Comparison of ENCODE assay signal across 8 mouse cellular contexts in the genomic region with DNA sequence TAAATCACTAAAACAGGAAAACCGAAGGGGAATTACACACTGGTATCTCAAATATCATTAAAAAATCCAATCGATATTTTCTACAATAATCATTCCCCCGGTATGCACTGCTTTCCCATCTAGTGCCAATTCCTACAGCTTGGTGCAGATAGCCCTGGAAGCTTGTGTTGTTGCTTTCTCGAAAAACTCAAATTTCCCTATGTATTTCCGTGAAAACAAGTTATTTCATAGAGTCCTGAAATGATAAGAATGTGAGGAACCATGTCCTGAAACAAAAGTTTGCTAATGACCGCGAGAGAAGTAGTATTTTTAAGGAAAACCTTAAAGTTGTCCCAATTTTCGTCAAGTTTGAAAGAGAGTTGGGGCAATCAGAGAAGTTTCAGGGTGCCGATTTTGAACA. TPM values are rescaled to one million over a fixed set of nuclear protein-coding genes. Genes with fewer than 3 reads are reported as not detected.
DNase-seq lines count a peak whose midpoint lies in the region; ATAC-seq and TF ChIP-seq lines count a peak whose summit lies in the region.

No protein-coding gene starts in this region.

- 27% methylated on average over 9 of the region's 9 CpGs for WGBS in spleen, adult 2 months
- WGBS in liver, embryonic 13.5 days (ENCODE audit: insufficient replicate concordance), result 19% methylated on average over 9 of the region's 9 CpGs

- no peaks in the 10 kb centered on the region for H3K9me3 ChIP-seq in liver, embryonic 13.5 days (replicated peaks)

- no peaks in the 10 kb centered on the region for H3K36me3 ChIP-seq in spleen, adult 2 months (ENCODE audit: control insufficient read depth, insufficient read depth, low read length)
- H3K36me3 ChIP-seq in liver, embryonic 13.5 days, result no peaks in the 10 kb centered on the region

- DNase-seq in embryo, embryonic 10.5 days (ENCODE audit: low spot score), result peak; percentile 71
- DNase-seq in embryo, embryonic 9.5 days (ENCODE audit: extremely low spot score), result no peak
- no peak for DNase-seq in spleen, adult 2 months (ENCODE audit: low read depth in 1 of 2, low spot score in 2 of 2)
- no peak for DNase-seq in spleen, adult 12 weeks (ENCODE audit: low spot score)
- DNase-seq in liver, embryonic 13.5 days, result no peak
- DNase-seq in thymus, postnatal 4 days, result no peak
- DNase-seq in cerebellum, postnatal 36 days, result no peak

- peak overlapping the region; percentile 92 for H3K9ac ChIP-seq in liver, embryonic 13.5 days

- TF ChIP-seq POLR2A in spleen, adult 2 months (IDR thresholded peaks at IDR 0.05; ENCODE audit: low read depth, low read length), result no peak

- H3K4me3 ChIP-seq in spleen, adult 2 months (ENCODE audit: extremely low read depth, insufficient read depth, insufficient read length), result peak overlapping the region; percentile 62; the same call in 1 of the 2 replicates
- peak overlapping the region; percentile 66 for H3K4me3 ChIP-seq in liver, embryonic 13.5 days (replicated peaks)

- H3K4me1 ChIP-seq in spleen, adult 2 months (ENCODE audit: control insufficient read depth, insufficient read depth, insufficient read length), result peaks cover 4% of the 10 kb centered on the region
- H3K4me1 ChIP-seq in liver, embryonic 13.5 days (replicated peaks), result peaks cover 56% of the 10 kb centered on the region

- TF ChIP-seq CTCF in spleen, adult 2 months (IDR thresholded peaks at IDR 0.05; ENCODE audit: extremely low read depth, insufficient read depth, insufficient read length, insufficient replicate concordance), result no peak

- ATAC-seq in liver, embryonic 13.5 days (ENCODE audit: low read depth), result no peak
- no peak for ATAC-seq in activated CD4-positive, CD25-positive, alpha-beta regulatory T cell, adult 4 months

- peak overlapping the region; percentile 83 for H3K4me2 ChIP-seq in liver, embryonic 13.5 days

- no peaks in the 10 kb centered on the region for H3K27me3 ChIP-seq in spleen, adult 2 months (ENCODE audit: control insufficient read depth, insufficient read depth, low read length)
- no peaks in the 10 kb centered on the region for H3K27me3 ChIP-seq in liver, embryonic 13.5 days

- peak overlapping the region; percentile 81; the same call in 1 of the 2 replicates for H3K27ac ChIP-seq in spleen, adult 2 months (ENCODE audit: insufficient read depth, low read length)
- peak overlapping the region; percentile 100 for H3K27ac ChIP-seq in liver, embryonic 13.5 days

RNA-seq across cellular contexts. Expression of a gene that starts 1.3 kb away (rescaled TPM):
- polyA plus RNA-seq in spleen, adult 2 months (2012; rRNA removed), result 0.30 and 0.39 TPM in 2 replicates
- polyA plus RNA-seq in liver, embryonic 13.5 days (2015; fragmentation: Nextera tagmentation; extraction: Ambion mirVana), result 0.75 and 0.93 TPM in 2 replicates
- under 1 TPM; 0.31 to 0.79 TPM for polyA plus RNA-seq in activated CD4-positive, CD25-positive, alpha-beta regulatory T cell, adult 4 months (2017; shearing (Covaris generic))

RNA-seq across cellular contexts. Expression of a gene that starts 2.9 kb away (rescaled TPM):
- polyA plus RNA-seq in spleen, adult 2 months (2012; rRNA removed), result 24.8 and 33.8 TPM in 2 replicates
- 0.98 and 4.2 TPM in 2 replicates for polyA plus RNA-seq in liver, embryonic 13.5 days (2015; fragmentation: Nextera tagmentation; extraction: Ambion mirVana)
- 1 to 10 TPM in 1 of 2 experiments, not detected in 1; 2.8 TPM for polyA plus RNA-seq in activated CD4-positive, CD25-positive, alpha-beta regulatory T cell, adult 4 months (2017; shearing (Covaris generic))

RNA-seq across cellular contexts. Expression of a gene that starts 7.8 kb away (rescaled TPM):
- 36.8 and 50.5 TPM in 2 replicates for polyA plus RNA-seq in spleen, adult 2 months (2012; rRNA removed)
- 4.4 and 6.8 TPM in 2 replicates for polyA plus RNA-seq in liver, embryonic 13.5 days (2015; fragmentation: Nextera tagmentation; extraction: Ambion mirVana)
- polyA plus RNA-seq in activated CD4-positive, CD25-positive, alpha-beta regulatory T cell, adult 4 months (2017; shearing (Covaris generic)), result 1 to 10 TPM in 1 of 2 experiments, under 1 TPM in 1; 0.86 to 1.6 TPM

RNA-seq across cellular contexts. Expression of a gene that starts 10.5 kb away (rescaled TPM):
- 10.2 and 16.1 TPM in 2 replicates for polyA plus RNA-seq in spleen, adult 2 months (2012; rRNA removed)
- polyA plus RNA-seq in liver, embryonic 13.5 days (2015; fragmentation: Nextera tagmentation; extraction: Ambion mirVana), result 1.1 and 2.1 TPM in 2 replicates
- 1 to 10 TPM in 1 of 2 experiments, not detected in 1; 1.1 TPM for polyA plus RNA-seq in activated CD4-positive, CD25-positive, alpha-beta regulatory T cell, adult 4 months (2017; shearing (Covaris generic))

RNA-seq across cellular contexts. Expression of a gene that starts 11.2 kb away (rescaled TPM):
- polyA plus RNA-seq in spleen, adult 2 months (2012; rRNA removed), result 4.9 and 8.4 TPM in 2 replicates
- 1.7 TPM in 2 replicates for polyA plus RNA-seq in liver, embryonic 13.5 days (2015; fragmentation: Nextera tagmentation; extraction: Ambion mirVana)
- under 1 TPM in 1 of 2 experiments, not detected in 1; 0.38 TPM for polyA plus RNA-seq in activated CD4-positive, CD25-positive, alpha-beta regulatory T cell, adult 4 months (2017; shearing (Covaris generic))
